Mouse (Mus musculus): ENCODE results near the gene Tpx2. TPM values are rescaled to one million over a fixed set of nuclear protein-coding genes. Genes with fewer than 3 reads are reported as not detected.

The Tpx2 gene
- polyA plus RNA-seq, 1 experiment from 2014 or later = 81.5 TPM

GRCm38 (mm10) chr2:152862638-152863037 lies 14.9 kb downstream of the Tpx2 start:
- H3K4me1 ChIP-seq (ENCODE audit: control insufficient read depth, insufficient read depth, low read length) = no peaks in the 10 kb centered on the region
- no peak overlapping the region for H3K9ac ChIP-seq (ENCODE audit: low read length)
- H3K9me3 ChIP-seq (replicated peaks; ENCODE audit: control insufficient read depth, low read length) = no peaks in the 10 kb centered on the region
- ATAC-seq = no peak
- H3K27ac ChIP-seq (ENCODE audit: low read depth, low read length) = no peak overlapping the region
- H3K4me3 ChIP-seq (ENCODE audit: low read depth, low read length) = no peak overlapping the region
- peaks cover 24% of the 10 kb centered on the region for H3K36me3 ChIP-seq (ENCODE audit: control insufficient read depth, insufficient read depth, low read length)
- no peaks in the 10 kb centered on the region for H3K27me3 ChIP-seq (replicated peaks; ENCODE audit: control insufficient read depth, insufficient read depth, low read length)
- WGBS = 86% methylated on average over 3 of the region's 3 CpGs
- no peak for DNase-seq (ENCODE audit: low spot score)
- H3K4me2 ChIP-seq (ENCODE audit: low read length) = no peak overlapping the region

- no peak overlapping the region for H3K4me3 ChIP-seq (ENCODE audit: low read depth, low read length)
- no peak overlapping the region for H3K9ac ChIP-seq (ENCODE audit: low read length)
- no peak overlapping the region for H3K4me2 ChIP-seq (ENCODE audit: low read length)
- no peak overlapping the region for H3K27ac ChIP-seq (ENCODE audit: low read depth, low read length)
- no peaks in the 10 kb centered on the region for H3K27me3 ChIP-seq (replicated peaks; ENCODE audit: control insufficient read depth, insufficient read depth, low read length)
- H3K9me3 ChIP-seq (replicated peaks; ENCODE audit: control insufficient read depth, low read length) = no peaks in the 10 kb centered on the region
- 94% methylated on average over 6 of the region's 6 CpGs for WGBS
- no peak for DNase-seq (ENCODE audit: low spot score)
- no peak for ATAC-seq
- peaks cover 23% of the 10 kb centered on the region for H3K36me3 ChIP-seq (ENCODE audit: control insufficient read depth, insufficient read depth, low read length)
- no peaks in the 10 kb centered on the region for H3K4me1 ChIP-seq (ENCODE audit: control insufficient read depth, insufficient read depth, low read length)
These were observed 15.6 kb downstream of the Tpx2 start for GRCm38 (mm10) chr2:152863346-152863745.

- Histone ChIP-seq H3K27ac (ENCODE audit: low read depth, low read length) (no peak overlapping the region), H3K4me3 (ENCODE audit: low read depth, low read length) (no peak overlapping the region), H3K4me1 (ENCODE audit: control insufficient read depth, insufficient read depth, low read length) (no peaks in the 10 kb centered on the region), H3K9ac (ENCODE audit: low read length) (no peak overlapping the region), H3K4me2 (ENCODE audit: low read length) (no peak overlapping the region), H3K27me3 (replicated peaks; ENCODE audit: control insufficient read depth, insufficient read depth, low read length) (no peaks in the 10 kb centered on the region), H3K9me3 (replicated peaks; ENCODE audit: control insufficient read depth, low read length) (no peaks in the 10 kb centered on the region), H3K36me3 (ENCODE audit: control insufficient read depth, insufficient read depth, low read length) (peaks cover 69% of the 10 kb centered on the region)
- no peak for ATAC-seq
- no peak for DNase-seq (ENCODE audit: low spot score)
- 90% methylated on average over 3 of the region's 3 CpGs for WGBS
These were observed 30.5 kb downstream of the Tpx2 start for GRCm38 (mm10) chr2:152878239-152878638.

GRCm38 (mm10) chr2:152880898-152881297 lies 33.1 kb downstream of the Tpx2 start:
- Histone ChIP-seq H3K9me3 (replicated peaks; ENCODE audit: control insufficient read depth, low read length) (no peaks in the 10 kb centered on the region), H3K36me3 (ENCODE audit: control insufficient read depth, insufficient read depth, low read length) (peaks cover 77% of the 10 kb centered on the region), H3K4me2 (ENCODE audit: low read length) (no peak overlapping the region), H3K9ac (ENCODE audit: low read length) (no peak overlapping the region), H3K27ac (ENCODE audit: low read depth, low read length) (no peak overlapping the region), H3K27me3 (replicated peaks; ENCODE audit: control insufficient read depth, insufficient read depth, low read length) (no peaks in the 10 kb centered on the region), H3K4me1 (ENCODE audit: control insufficient read depth, insufficient read depth, low read length) (no peaks in the 10 kb centered on the region), H3K4me3 (ENCODE audit: low read depth, low read length) (no peak overlapping the region)
- WGBS = 89% methylated on average over 13 of the region's 13 CpGs
- no peak for ATAC-seq
- DNase-seq (ENCODE audit: low spot score) = no peak

GRCm38 (mm10) chr2:152884101-152884645 lies 36.4 kb downstream of the Tpx2 start:
- no peak for DNase-seq (ENCODE audit: low spot score)
- no peak overlapping the region for H3K27ac ChIP-seq (ENCODE audit: low read depth, low read length)
- no peaks in the 10 kb centered on the region for H3K27me3 ChIP-seq (replicated peaks; ENCODE audit: control insufficient read depth, insufficient read depth, low read length)
- 93% methylated on average over 6 of the region's 6 CpGs for WGBS
- no peak overlapping the region for H3K9ac ChIP-seq (ENCODE audit: low read length)
- H3K36me3 ChIP-seq (ENCODE audit: control insufficient read depth, insufficient read depth, low read length) = peaks cover 82% of the 10 kb centered on the region
- H3K4me1 ChIP-seq (ENCODE audit: control insufficient read depth, insufficient read depth, low read length) = no peaks in the 10 kb centered on the region
- no peak overlapping the region for H3K4me3 ChIP-seq (ENCODE audit: low read depth, low read length)
- no peak overlapping the region for H3K4me2 ChIP-seq (ENCODE audit: low read length)
- ATAC-seq = no peak
- H3K9me3 ChIP-seq (replicated peaks; ENCODE audit: control insufficient read depth, low read length) = no peaks in the 10 kb centered on the region

GRCm38 (mm10) chr2:152887230-152887629 lies 39.5 kb downstream of the Tpx2 start:
- WGBS = 92% methylated on average over 3 of the region's 3 CpGs
- peaks cover 81% of the 10 kb centered on the region for H3K36me3 ChIP-seq (ENCODE audit: control insufficient read depth, insufficient read depth, low read length)
- H3K27ac ChIP-seq (ENCODE audit: low read depth, low read length) = no peak overlapping the region
- no peaks in the 10 kb centered on the region for H3K9me3 ChIP-seq (replicated peaks; ENCODE audit: control insufficient read depth, low read length)
- no peak overlapping the region for H3K4me2 ChIP-seq (ENCODE audit: low read length)
- H3K9ac ChIP-seq (ENCODE audit: low read length) = no peak overlapping the region
- no peaks in the 10 kb centered on the region for H3K27me3 ChIP-seq (replicated peaks; ENCODE audit: control insufficient read depth, insufficient read depth, low read length)
- no peak overlapping the region for H3K4me3 ChIP-seq (ENCODE audit: low read depth, low read length)
- no peaks in the 10 kb centered on the region for H3K4me1 ChIP-seq (ENCODE audit: control insufficient read depth, insufficient read depth, low read length)
- DNase-seq (ENCODE audit: low spot score) = no peak
- no peak for ATAC-seq

GRCm38 (mm10) chr2:152888774-152889173 lies 41.0 kb downstream of the Tpx2 start:
- Histone ChIP-seq H3K4me3 (ENCODE audit: low read depth, low read length) (no peak overlapping the region), H3K4me2 (ENCODE audit: low read length) (no peak overlapping the region), H3K9me3 (replicated peaks; ENCODE audit: control insufficient read depth, low read length) (no peaks in the 10 kb centered on the region), H3K36me3 (ENCODE audit: control insufficient read depth, insufficient read depth, low read length) (peaks cover 89% of the 10 kb centered on the region), H3K27me3 (replicated peaks; ENCODE audit: control insufficient read depth, insufficient read depth, low read length) (no peaks in the 10 kb centered on the region), H3K9ac (ENCODE audit: low read length) (no peak overlapping the region), H3K4me1 (ENCODE audit: control insufficient read depth, insufficient read depth, low read length) (no peaks in the 10 kb centered on the region), H3K27ac (ENCODE audit: low read depth, low read length) (no peak overlapping the region)
- DNase-seq (ENCODE audit: low spot score) = no peak
- ATAC-seq = no peak
- 92% methylated on average over 5 of the region's 5 CpGs for WGBS

GRCm38 (mm10) chr2:152895834-152896233 lies 48.1 kb downstream of the Tpx2 start:
- ATAC-seq = no peak
- no peak overlapping the region for H3K9ac ChIP-seq (ENCODE audit: low read length)
- no peaks in the 10 kb centered on the region for H3K4me1 ChIP-seq (ENCODE audit: control insufficient read depth, insufficient read depth, low read length)
- H3K27me3 ChIP-seq (replicated peaks; ENCODE audit: control insufficient read depth, insufficient read depth, low read length) = no peaks in the 10 kb centered on the region
- no peaks in the 10 kb centered on the region for H3K9me3 ChIP-seq (replicated peaks; ENCODE audit: control insufficient read depth, low read length)
- DNase-seq (ENCODE audit: low spot score) = no peak
- H3K36me3 ChIP-seq (ENCODE audit: control insufficient read depth, insufficient read depth, low read length) = peaks cover 55% of the 10 kb centered on the region
- H3K27ac ChIP-seq (ENCODE audit: low read depth, low read length) = no peak overlapping the region
- no peak overlapping the region for H3K4me2 ChIP-seq (ENCODE audit: low read length)
- 88% methylated on average over 9 of the region's 9 CpGs for WGBS
- H3K4me3 ChIP-seq (ENCODE audit: low read depth, low read length) = no peak overlapping the region

- no peaks in the 10 kb centered on the region for H3K4me1 ChIP-seq (ENCODE audit: control insufficient read depth, insufficient read depth, low read length)
- 84% methylated on average over 3 of the region's 3 CpGs for WGBS
- H3K36me3 ChIP-seq (ENCODE audit: control insufficient read depth, insufficient read depth, low read length) = peaks cover 44% of the 10 kb centered on the region
- no peak for DNase-seq (ENCODE audit: low spot score)
- H3K9me3 ChIP-seq (replicated peaks; ENCODE audit: control insufficient read depth, low read length) = no peaks in the 10 kb centered on the region
- no peak overlapping the region for H3K4me3 ChIP-seq (ENCODE audit: low read depth, low read length)
- no peak overlapping the region for H3K27ac ChIP-seq (ENCODE audit: low read depth, low read length)
- ATAC-seq = no peak
- no peak overlapping the region for H3K9ac ChIP-seq (ENCODE audit: low read length)
- no peaks in the 10 kb centered on the region for H3K27me3 ChIP-seq (replicated peaks; ENCODE audit: control insufficient read depth, insufficient read depth, low read length)
- H3K4me2 ChIP-seq (ENCODE audit: low read length) = no peak overlapping the region
These were observed 49.2 kb downstream of the Tpx2 start for GRCm38 (mm10) chr2:152896926-152897325.

Data from forebrain, embryonic 14.5 days (tissue).